Mouse (Mus musculus) ES-E14 (cell line): ENCODE measurements around the gene Supt3. TPM values are rescaled to one million over a fixed set of nuclear protein-coding genes. Genes with fewer than 3 reads are reported as not detected.

Experiments used
- DNase-seq: peaks from one replicate; pipeline ENCODE4 v3.0.0-alpha.2; 2013; ENCODE audit warnings: low read depth, low spot score
- H3K27ac ChIP-seq: 2 replicates; pipeline ENCODE4 v1.5.1; 2012; ENCODE audit warnings: low read depth, mild to moderate bottlenecking, low read length, moderate library complexity, mixed read lengths; ENCODE audit not compliant: poor library complexity, insufficient read depth, severe bottlenecking
- H3K36me3 ChIP-seq: 2 replicates; pipeline ENCODE4 v1.6.1; 2012; ENCODE audit warnings: mild to moderate bottlenecking, low read length, moderate library complexity, mixed read lengths; ENCODE audit not compliant: control insufficient read depth, poor library complexity, insufficient read depth, severe bottlenecking
- H3K4me1 ChIP-seq, 2 experiments: fragments of 150-350 bp in 1 of 2; sonication (generic) in 1 of 2; 2 replicates each; pipeline ENCODE4 v1.6.1; 2012; ENCODE audit warnings: low read length in 2 of 2, mild to moderate bottlenecking in 1 of 2, mixed read lengths in 1 of 2; ENCODE audit not compliant: control insufficient read depth in 2 of 2, insufficient read depth in 2 of 2, poor library complexity in 1 of 2
- H3K4me3 ChIP-seq, 2 experiments: fragments of 150-350 bp in 1 of 2; sonication (generic) in 1 of 2; 2 replicates each; pipeline ENCODE4 v1.5.1; 2012; ENCODE audit warnings: low read length in 2 of 2, low read depth in 1 of 2, mild to moderate bottlenecking in 1 of 2, mixed read lengths in 1 of 2; ENCODE audit not compliant: insufficient read depth in 1 of 2, poor library complexity in 1 of 2, severe bottlenecking in 1 of 2
- H3K9ac ChIP-seq: 2 replicates; pipeline ENCODE4 v1.6.1; 2012; ENCODE audit warnings: low read depth, mild to moderate bottlenecking, low read length, mixed read lengths; ENCODE audit not compliant: poor library complexity, insufficient read depth, severe bottlenecking
- H3K9me3 ChIP-seq: fragments of 150-350 bp; sonication (generic); 2 replicates; pipeline ENCODE4 v1.6.1; 2012; ENCODE audit warnings: low read depth, mild to moderate bottlenecking, low read length; ENCODE audit not compliant: control insufficient read depth, insufficient read depth
- CHD2 ChIP-seq: IDR thresholded peaks from 2 replicates; pipeline ENCODE4 v1.6.1; 2014; ENCODE audit warnings: mild to moderate bottlenecking, low read depth, low read length, inconsistent platforms
- HCFC1 ChIP-seq: IDR thresholded peaks from 2 replicates; pipeline ENCODE4 v1.6.1; 2012; ENCODE audit warnings: low read length, inconsistent platforms, borderline replicate concordance; ENCODE audit not compliant: insufficient read depth
- MAFK ChIP-seq: IDR thresholded peaks from 2 replicates; pipeline ENCODE4 v1.6.1; 2014; ENCODE audit warnings: mild to moderate bottlenecking, low read depth, low read length, inconsistent platforms; ENCODE audit not compliant: insufficient read depth
- ZC3H11A ChIP-seq: IDR thresholded peaks from 2 replicates; pipeline ENCODE4 v1.6.1; 2012; ENCODE audit warnings: low read depth, mild to moderate bottlenecking, inconsistent platforms, low read length, borderline replicate concordance
- ZNF384 ChIP-seq: IDR thresholded peaks from 2 replicates; pipeline ENCODE4 v1.6.1; 2012; ENCODE audit warnings: low read depth, low read length, inconsistent platforms
- in situ Hi-C, 2 experiments: fragments of 600-800 bp; cut with MboI; formaldehyde crosslinking; loops; one replicate each; pipeline ENCODE4 v1.15.1; 2025; ENCODE audit warnings: low sequenced_read_pairs in 2 of 2, inconsistent platforms in 1 of 2; ENCODE audit not compliant: unreplicated experiment in 2 of 2
- total RNA-seq: library from RNA; depleted of rRNA; stranded (reverse); fragments of 300-350 nt; gene quantifications from 2 replicates; pipeline ENCODE4 v1.2.3, GENCODE M21; 2012

The Supt3 gene
- total RNA-seq, 1 experiment: 4.9 TPM

DNA sequence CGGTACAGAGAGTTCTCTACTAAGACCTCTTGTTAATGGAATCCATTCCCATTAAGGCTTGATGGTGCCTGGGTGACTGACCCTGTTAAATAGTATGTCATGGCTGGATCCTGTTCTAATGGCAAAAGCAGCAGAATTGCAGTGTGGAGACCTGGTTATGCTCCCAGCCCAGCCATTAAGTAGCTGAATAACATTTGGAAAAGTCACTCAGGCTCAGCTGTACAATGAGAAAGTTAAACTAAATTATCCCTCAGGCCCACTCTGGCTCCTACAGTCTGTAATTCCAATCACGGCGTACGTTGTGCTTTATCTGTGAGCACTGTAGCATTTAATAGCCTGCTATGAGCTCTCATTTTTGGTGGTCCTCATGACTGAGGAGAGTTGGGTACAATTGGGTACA is 300.0 kb downstream of the Supt3 start:
- TF ChIP-seq CHD2 (no peak), ZNF384 (no peak), MAFK (no peak), HCFC1 (no peak), ZC3H11A (no peak)
- no peaks in the 10 kb centered on the region for H3K9me3 ChIP-seq
- H3K36me3 ChIP-seq: no peaks in the 10 kb centered on the region
- no peak overlapping the region for H3K9ac ChIP-seq
- in situ Hi-C loops: no loop called here
- DNase-seq: no peak
- no peak overlapping the region for H3K4me3 ChIP-seq
- H3K4me1 ChIP-seq: no peaks in the 10 kb centered on the region
- H3K27ac ChIP-seq: no peak overlapping the region

- H3K9ac ChIP-seq: no peak overlapping the region
- no peaks in the 10 kb centered on the region for H3K9me3 ChIP-seq
- H3K27ac ChIP-seq: no peak overlapping the region
- TF ChIP-seq ZNF384: no peak
- no peak for TF ChIP-seq HCFC1
- TF ChIP-seq ZC3H11A: no peak
- TF ChIP-seq MAFK: no peak
- TF ChIP-seq CHD2: no peak
- no peaks in the 10 kb centered on the region for H3K4me1 ChIP-seq
- no peak for DNase-seq
- in situ Hi-C loops: no loop called here
- no peak overlapping the region for H3K4me3 ChIP-seq
- no peaks in the 10 kb centered on the region for H3K36me3 ChIP-seq
Observed at GRCm38 (mm10) chr17:45077921-45078640, 301.1 kb downstream of the Supt3 start.

DNA sequence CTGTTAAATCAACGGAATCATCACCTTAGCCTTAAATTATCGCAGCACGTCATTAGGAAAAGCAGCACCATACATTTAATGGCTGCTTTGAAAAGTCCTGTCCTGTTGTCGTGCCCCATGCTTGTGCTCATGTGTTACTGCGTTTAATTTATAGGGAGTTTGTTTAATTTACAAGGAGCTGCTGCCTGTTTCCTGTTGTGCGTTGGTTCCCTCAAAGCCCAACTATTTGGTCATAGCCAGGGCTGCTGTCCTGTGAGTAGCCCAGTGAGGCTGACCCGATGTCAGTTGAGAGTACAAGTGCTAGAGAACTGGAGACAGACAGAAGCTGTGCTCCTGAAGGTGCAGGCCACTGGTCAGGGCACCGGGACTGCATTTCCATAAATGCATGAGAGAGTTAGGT is 304.6 kb downstream of the Supt3 start:
- Histone ChIP-seq H3K9me3 (no peaks in the 10 kb centered on the region), H3K4me1 (no peaks in the 10 kb centered on the region), H3K4me3 (no peak overlapping the region), H3K9ac (no peak overlapping the region), H3K36me3 (no peaks in the 10 kb centered on the region), H3K27ac (no peak overlapping the region)
- in situ Hi-C loops: no loop called here
- DNase-seq: no peak
- TF ChIP-seq HCFC1: no peak
- TF ChIP-seq ZC3H11A: no peak
- TF ChIP-seq CHD2: no peak
- no peak for TF ChIP-seq MAFK
- no peak for TF ChIP-seq ZNF384

DNA sequence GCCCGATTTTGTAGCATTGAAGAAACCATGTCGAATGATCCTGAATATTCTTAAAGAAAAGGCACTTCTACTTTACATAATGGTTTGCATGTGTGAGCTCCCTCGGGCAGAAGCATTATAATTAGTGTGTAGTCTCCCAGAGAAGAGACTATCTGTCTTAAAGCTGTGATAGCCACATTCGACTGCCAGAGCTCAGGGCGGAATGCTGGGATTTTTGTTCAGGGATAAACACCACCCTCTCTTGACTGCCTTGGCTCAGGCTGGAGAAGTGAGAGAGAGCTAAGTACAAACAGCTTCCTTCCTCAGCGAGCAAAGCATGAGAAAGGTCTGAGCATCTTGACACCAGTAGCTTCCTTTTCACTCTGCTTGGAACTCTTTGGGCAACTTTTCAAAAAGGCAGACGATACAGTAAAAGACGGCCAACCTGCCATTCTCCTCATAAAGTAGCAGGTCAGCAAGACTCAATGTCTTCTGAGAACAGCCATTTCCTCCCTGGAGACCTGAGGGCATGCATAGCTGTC is 305.1 kb downstream of the Supt3 start:
- in situ Hi-C loops: no loop called here
- no peak for TF ChIP-seq HCFC1
- TF ChIP-seq CHD2: no peak
- no peak for TF ChIP-seq MAFK
- TF ChIP-seq ZNF384: no peak
- no peak for TF ChIP-seq ZC3H11A
- Histone ChIP-seq H3K36me3 (no peaks in the 10 kb centered on the region), H3K9ac (no peak overlapping the region), H3K4me1 (no peaks in the 10 kb centered on the region), H3K27ac (no peak overlapping the region), H3K4me3 (no peak overlapping the region), H3K9me3 (no peaks in the 10 kb centered on the region)
- DNase-seq: no peak
